Mouse (Mus musculus) heart, adult 2 months (tissue): ENCODE measurements at regions not wholly inside any gene's neighbourhood (a gene's known extent, or its start where the extent isn't known, plus 50 kb on each side); places are given as distances from the start of the nearest gene placed in this dataset.

Experiments
- CTCF ChIP-seq: fragments of 200-600 bp; IDR thresholded peaks from 2 replicates; pipeline ENCODE4 v1.8.1; 2022; ENCODE audit warnings: antibody characterized with exemption, mild to moderate bottlenecking, moderate library complexity
- POLR2A ChIP-seq: fragments of 200-500 bp; IDR thresholded peaks from 2 replicates; pipeline ENCODE4 v1.6.1; 2011; ENCODE audit warnings: mild to moderate bottlenecking, low read depth, low read length, control low read depth; ENCODE audit not compliant: insufficient read depth

GRCm38 (mm10) chr2:7952846-7953245, 443.5 kb upstream of the Celf2 start:
- TF ChIP-seq CTCF (no peak), POLR2A (no peak)
